Mouse (Mus musculus): ENCODE data around the gene Mia2.
"Not testable (repeated sequence)": the region's sequence is repeated elsewhere in the genome, so short reads cannot be mapped to it uniquely, and the experiment has no call there.

The Mia2 gene

GRCm38 (mm10) chr12:59169935-59170334, 74.3 kb downstream of the Mia2 start:
- DNase-seq: peak; percentile 23

GRCm38 (mm10) chr12:59177814-59178213, 82.2 kb downstream of the Mia2 start:
- DNase-seq: peak; percentile 70

GRCm38 (mm10) chr12:59188086-59188682, 92.6 kb downstream of the Mia2 start:
- peak; percentile 56 for DNase-seq

GRCm38 (mm10) chr12:59193637-59194036, 98.0 kb downstream of the Mia2 start:
- DNase-seq: peak; percentile 43

GRCm38 (mm10) chr12:59194341-59195003, 98.9 kb downstream of the Mia2 start:
- DNase-seq: peak; percentile 24

GRCm38 (mm10) chr12:59195065-59195464, 99.5 kb downstream of the Mia2 start:
- no peak for DNase-seq

GRCm38 (mm10) chr12:59195941-59196340, 100.3 kb downstream of the Mia2 start:
- peak; percentile 37 for DNase-seq

GRCm38 (mm10) chr12:59198750-59199149, 103.2 kb downstream of the Mia2 start:
- no peak for DNase-seq

GRCm38 (mm10) chr12:59199361-59199760, 103.8 kb downstream of the Mia2 start:
- peak; percentile 56 for DNase-seq

GRCm38 (mm10) chr12:59205571-59205970, 110.0 kb downstream of the Mia2 start:
- peak; percentile 17 for DNase-seq

- DNase-seq: peak; percentile 59
Observed at GRCm38 (mm10) chr12:59206208-59206999, 110.8 kb downstream of the Mia2 start.

GRCm38 (mm10) chr12:59207000-59207390, 111.4 kb downstream of the Mia2 start:
- peak; percentile 15 for DNase-seq

GRCm38 (mm10) chr12:59207814-59208213, 112.2 kb downstream of the Mia2 start:
- no peak for DNase-seq

GRCm38 (mm10) chr12:59216176-59216575, 120.6 kb downstream of the Mia2 start:
- no peak for DNase-seq

- no peak for DNase-seq
Observed at GRCm38 (mm10) chr12:59216676-59217266, 121.2 kb downstream of the Mia2 start.

GRCm38 (mm10) chr12:59217331-59217730, 121.7 kb downstream of the Mia2 start:
- DNase-seq: no peak

- peak; percentile 94 for DNase-seq
Observed at GRCm38 (mm10) chr12:59218640-59219321, 123.2 kb downstream of the Mia2 start.

GRCm38 (mm10) chr12:59219325-59220225, 124.0 kb downstream of the Mia2 start, which contains the start of gene Fbxo33:
TSS of gene Fbxo33 (minus strand) at chr12:59219725.
- peak; percentile 100 for DNase-seq

- DNase-seq: no peak
Observed at GRCm38 (mm10) chr12:59228401-59228800, 132.8 kb downstream of the Mia2 start.

GRCm38 (mm10) chr12:59238434-59238833, 142.8 kb downstream of the Mia2 start:
- DNase-seq: no peak

GRCm38 (mm10) chr12:59241031-59241430, 145.4 kb downstream of the Mia2 start:
- DNase-seq: not testable (repeated sequence)
